Mouse (Mus musculus) myocyte (in vitro differentiated cells): Measurements from ENCODE around the gene Zdhhc5. TPM values are rescaled to one million over a fixed set of nuclear protein-coding genes. Genes with fewer than 3 reads are reported as not detected.

Experiments used
- H3K27me3 ChIP-seq: one replicate; pipeline ENCODE4 v1.6.1; 2011; ENCODE audit not compliant: control insufficient read depth, insufficient read depth, insufficient read length
- H3K36me3 ChIP-seq: one replicate; pipeline ENCODE4 v1.6.1; 2011; ENCODE audit not compliant: control insufficient read depth, insufficient read depth
- H3K4me2 ChIP-seq: one replicate; pipeline ENCODE4 v1.6.1; 2011; ENCODE audit warnings: low read depth, control low read depth
- H3K4me3 ChIP-seq: one replicate; pipeline ENCODE4 v1.5.1; 2011; ENCODE audit warnings: mild to moderate bottlenecking, control low read depth, moderate library complexity
- H3K79me2 ChIP-seq: one replicate; pipeline ENCODE4 v1.6.1; 2011; ENCODE audit not compliant: control insufficient read depth, insufficient read depth
- H3ac ChIP-seq: one replicate; pipeline ENCODE4 v1.6.1; 2011; ENCODE audit not compliant: control insufficient read depth, insufficient read length
- CEBPB ChIP-seq: IDR thresholded peaks from 2 replicates; pipeline ENCODE4 v1.6.1; 2011; ENCODE audit warnings: mild to moderate bottlenecking, moderate library complexity; ENCODE audit not compliant: poor library complexity, insufficient read depth, severe bottlenecking
- E2F4 ChIP-seq: IDR thresholded peaks from one replicate; pipeline ENCODE4 v1.6.1; 2011; ENCODE audit warnings: mild to moderate bottlenecking, control low read depth, moderate library complexity; ENCODE audit not compliant: insufficient read depth
- MAX ChIP-seq: IDR thresholded peaks from one replicate; pipeline ENCODE4 v1.6.1; 2011; ENCODE audit warnings: low read depth, mild to moderate bottlenecking, control low read depth
- MYOD1 ChIP-seq, 3 experiments: IDR thresholded peaks; one replicate each; pipeline ENCODE4 v1.6.1; 2011; ENCODE audit warnings: control low read depth in 2 of 3, low read depth in 2 of 3, mild to moderate bottlenecking in 2 of 3, moderate library complexity in 1 of 3; ENCODE audit not compliant: insufficient read length in 2 of 3, control insufficient read depth in 1 of 3
- MYOG ChIP-seq, 3 experiments: IDR thresholded peaks; one replicate each; pipeline ENCODE4 v1.6.1; 2011; ENCODE audit warnings: control low read depth in 2 of 3, low read depth in 2 of 3, mild to moderate bottlenecking in 2 of 3; ENCODE audit not compliant: insufficient read length in 2 of 3, control insufficient read depth in 1 of 3, insufficient read depth in 1 of 3
- POLR2A ChIP-seq: IDR thresholded peaks from one replicate; pipeline ENCODE4 v1.6.1; 2011; ENCODE audit warnings: low read depth, mild to moderate bottlenecking, control low read depth, moderate library complexity; ENCODE audit not compliant: insufficient read length
- POLR2AphosphoS2 ChIP-seq: IDR thresholded peaks from one replicate; pipeline ENCODE4 v1.6.1; 2011; ENCODE audit warnings: low read depth, control low read depth; ENCODE audit not compliant: insufficient read length
- REST ChIP-seq: IDR thresholded peaks from one replicate; pipeline ENCODE4 v1.6.1; 2011; ENCODE audit warnings: mild to moderate bottlenecking, control low read depth, moderate library complexity; ENCODE audit not compliant: insufficient read depth, insufficient read length
- SRF ChIP-seq: IDR thresholded peaks from one replicate; pipeline ENCODE4 v1.6.1; 2011; ENCODE audit warnings: low read depth; ENCODE audit not compliant: control insufficient read depth, insufficient read length
- TCF12 ChIP-seq: IDR thresholded peaks from one replicate; pipeline ENCODE4 v1.6.1; 2011; ENCODE audit warnings: mild to moderate bottlenecking, control low read depth; ENCODE audit not compliant: poor library complexity, insufficient read depth, severe bottlenecking
- TCF3 ChIP-seq: IDR thresholded peaks from one replicate; pipeline ENCODE4 v1.6.1; 2011; ENCODE audit warnings: low read depth, control low read depth; ENCODE audit not compliant: insufficient read length
- USF1 ChIP-seq: IDR thresholded peaks from one replicate; pipeline ENCODE4 v1.6.1; 2011; ENCODE audit warnings: low read depth, mild to moderate bottlenecking, control low read depth, moderate library complexity
- polyA plus RNA-seq: library from polyadenylated mRNA; unstranded; fragments of >200 nt; fragmentation: generic; extraction: Trizol; gene quantifications from one replicate; pipeline ENCODE4 v1.2.1, GENCODE M21; 2012; ENCODE audit warnings: missing spikeins

Zdhhc5 gene
- polyA plus RNA-seq, 1 experiment: 36.3 TPM

DNA sequence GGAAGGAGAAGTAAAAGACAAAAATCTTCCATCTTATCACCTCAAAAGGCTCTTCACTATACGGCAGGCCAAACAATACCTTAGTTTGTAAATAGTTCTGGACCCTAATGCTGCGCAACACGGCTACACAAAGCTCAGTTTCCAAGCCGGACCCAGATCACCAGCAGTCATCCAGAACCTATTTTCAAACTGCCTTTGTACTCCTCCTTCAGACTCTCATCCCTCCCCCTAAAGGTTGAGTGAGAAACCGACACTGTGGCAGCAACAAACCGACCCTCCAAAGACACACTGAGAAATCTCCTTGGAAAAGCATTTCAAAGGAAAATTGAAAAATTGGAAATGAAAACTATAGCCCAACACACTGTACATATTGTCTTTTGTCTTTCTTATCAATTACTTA is 66.6 kb downstream of the Zdhhc5 start:
- H3K36me3 ChIP-seq: no peaks in the 10 kb centered on the region
- H3K79me2 ChIP-seq: peaks cover 69% of the 10 kb centered on the region
- TF ChIP-seq USF1 (no peak), CEBPB (no peak), E2F4 (no peak), TCF12 (no peak), POLR2AphosphoS2 (no peak), REST (no peak), MYOD1 (IDR thresholded peaks at IDR 0.05; ENCODE audit: control insufficient read depth in 1 of 3, insufficient read length in 2 of 3, low read depth in 2 of 3) (no peak), TCF3 (no peak), SRF (no peak), MAX (no peak), POLR2A (no peak), MYOG (IDR thresholded peaks at IDR 0.05; ENCODE audit: control insufficient read depth in 1 of 3, insufficient read depth in 1 of 3, insufficient read length in 2 of 3, low read depth in 2 of 3) (no peak)
- no peak overlapping the region for H3ac ChIP-seq
- H3K4me2 ChIP-seq: peak overlapping the region; percentile 78
- H3K4me3 ChIP-seq: peak overlapping the region; percentile 82
- H3K27me3 ChIP-seq: no peaks in the 10 kb centered on the region

GRCm38 (mm10) chr2:84647051-84647568 is 67.9 kb downstream of the Zdhhc5 start:
- H3ac ChIP-seq: no peak overlapping the region
- no peaks in the 10 kb centered on the region for H3K27me3 ChIP-seq
- peak overlapping the region; percentile 78 for H3K4me2 ChIP-seq
- H3K36me3 ChIP-seq: no peaks in the 10 kb centered on the region
- H3K4me3 ChIP-seq: no peak overlapping the region
- TF ChIP-seq CEBPB (no peak), USF1 (no peak), POLR2AphosphoS2 (no peak), MYOG (IDR thresholded peaks at IDR 0.05; ENCODE audit: control insufficient read depth in 1 of 3, insufficient read depth in 1 of 3, insufficient read length in 2 of 3, low read depth in 2 of 3) (no peak), E2F4 (no peak), REST (no peak), TCF12 (no peak), MAX (no peak), MYOD1 (IDR thresholded peaks at IDR 0.05; ENCODE audit: control insufficient read depth in 1 of 3, insufficient read length in 2 of 3, low read depth in 2 of 3) (no peak), SRF (no peak), TCF3 (no peak), POLR2A (no peak)
- peaks cover 82% of the 10 kb centered on the region for H3K79me2 ChIP-seq

DNA sequence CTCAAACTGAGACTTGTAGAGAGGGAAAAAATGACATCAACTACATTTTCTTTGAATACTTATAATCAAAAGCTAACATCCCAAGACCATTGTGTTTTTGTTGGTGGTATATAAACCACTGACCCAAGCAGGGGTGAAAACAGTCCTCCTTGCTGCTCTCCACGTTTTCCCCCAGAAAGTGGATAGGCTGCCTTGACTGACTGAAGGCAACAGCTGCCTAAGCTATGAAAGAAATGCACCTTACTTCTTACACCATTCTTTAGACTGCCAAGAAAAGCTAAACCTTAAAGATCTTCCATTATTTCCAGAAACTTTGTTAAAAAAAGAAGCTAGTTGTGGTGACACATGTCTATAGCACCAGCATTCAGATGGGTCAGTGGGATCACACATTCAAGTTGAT is 68.8 kb downstream of the Zdhhc5 start:
- H3K79me2 ChIP-seq: peaks cover 92% of the 10 kb centered on the region
- no peak overlapping the region for H3K4me3 ChIP-seq
- no peak overlapping the region for H3ac ChIP-seq
- H3K27me3 ChIP-seq: no peaks in the 10 kb centered on the region
- H3K4me2 ChIP-seq: peak overlapping the region; percentile 78
- TF ChIP-seq TCF3 (no peak), E2F4 (no peak), POLR2AphosphoS2 (no peak), MYOD1 (IDR thresholded peaks at IDR 0.05; ENCODE audit: control insufficient read depth in 1 of 3, insufficient read length in 2 of 3, low read depth in 2 of 3) (peak; percentile 78 to 94 (median 91)), USF1 (no peak), SRF (no peak), MAX (no peak), REST (no peak), POLR2A (no peak), MYOG (IDR thresholded peaks at IDR 0.05; ENCODE audit: control insufficient read depth in 1 of 3, insufficient read depth in 1 of 3, insufficient read length in 2 of 3, low read depth in 2 of 3) (peak in 1 of 3 experiments; percentile 13), TCF12 (peak; percentile 7)
- H3K36me3 ChIP-seq: no peaks in the 10 kb centered on the region

- TF ChIP-seq MYOG (IDR thresholded peaks at IDR 0.05; ENCODE audit: control insufficient read depth in 1 of 3, insufficient read depth in 1 of 3, insufficient read length in 2 of 3, low read depth in 2 of 3) (peak in 2 of 3 experiments; percentile 30 to 64), MYOD1 (IDR thresholded peaks at IDR 0.05; ENCODE audit: control insufficient read depth in 1 of 3, insufficient read length in 2 of 3, low read depth in 2 of 3) (peak; percentile 60 to 67 (median 64)), TCF12 (peak; percentile 27), TCF3 (no peak), SRF (no peak), E2F4 (no peak), POLR2AphosphoS2 (no peak)
These were observed 74.1 kb downstream of the Zdhhc5 start for GRCm38 (mm10) chr2:84640833-84641232.

More at GRCm38 (mm10) chr2:84640833-84641232, 74.1 kb downstream of the Zdhhc5 start:
- Histone ChIP-seq H3K79me2 (peaks cover 99% of the 10 kb centered on the region), H3K4me2 (peak overlapping the region; percentile 31), H3K27me3 (no peaks in the 10 kb centered on the region), H3ac (no peak overlapping the region), H3K4me3 (no peak overlapping the region), H3K36me3 (no peaks in the 10 kb centered on the region)
